Comparison of ENCODE assay signal across 10 mouse cellular contexts in the genomic region with DNA sequence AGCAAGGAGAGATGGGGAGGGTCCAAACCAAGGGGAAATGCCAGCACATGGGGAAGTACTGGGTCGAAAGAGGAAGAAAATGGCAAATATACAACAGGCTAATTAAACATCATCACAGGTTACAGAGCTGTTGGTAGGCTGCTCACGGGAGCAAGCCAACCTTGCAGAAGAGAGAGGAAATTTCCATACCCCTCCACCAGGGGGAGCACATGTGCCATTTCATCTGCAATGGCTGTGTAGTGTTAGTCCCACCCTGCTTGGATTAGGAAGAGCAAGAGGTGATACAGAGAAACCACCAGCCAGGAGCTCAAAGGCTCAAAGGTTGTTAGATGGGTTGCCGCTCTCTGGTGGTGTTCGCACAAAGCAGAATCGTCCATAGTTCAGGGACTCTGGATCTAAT.
A peak's percentile ranks its signal among the peaks of the same experiment; 100 is the strongest.
DNase-seq lines count a peak whose midpoint lies in the region; ATAC-seq lines count a peak whose summit lies in the region.
"Had no signal": no experiment of that assay in that cellular context is flagged by ENCODE, and none has a peak within 500 bp of the region (broad histone marks: within the 10 kb centered on the region; RNA-seq: fewer than 3 reads in every experiment).

No protein-coding gene starts in this region.

- H3K4me1 ChIP-seq in kidney, embryonic 16.5 days (ENCODE audit: insufficient read depth, low read length): no peaks in the 10 kb centered on the region
- peaks cover 7% of the 10 kb centered on the region; the same call in 1 of the 2 replicates for H3K4me1 ChIP-seq in intestine, embryonic 15.5 days (replicated peaks)
- peaks cover 19% of the 10 kb centered on the region for H3K4me1 ChIP-seq in liver, embryonic 11.5 days (replicated peaks; ENCODE audit: control insufficient read depth, insufficient read depth, low read length)

- no peak overlapping the region for H3K27ac ChIP-seq in kidney, embryonic 16.5 days (ENCODE audit: low read length)
- H3K27ac ChIP-seq in intestine, embryonic 15.5 days: no peak overlapping the region
- no peak overlapping the region for H3K27ac ChIP-seq in liver, embryonic 11.5 days (ENCODE audit: low read depth, low read length)
- H3K27ac ChIP-seq: macrophage had no signal

- H3K4me3 ChIP-seq in kidney, embryonic 16.5 days (ENCODE audit: low read length): no peak overlapping the region
- H3K4me3 ChIP-seq in intestine, embryonic 15.5 days (replicated peaks): no peak overlapping the region
- H3K4me3 ChIP-seq in liver, embryonic 11.5 days (ENCODE audit: low read depth, low read length): no peak overlapping the region
- H3K4me3 ChIP-seq: embryonic facial prominence, embryonic 15.5 days had no signal

- H3K9me3 ChIP-seq in kidney, embryonic 16.5 days (ENCODE audit: low read length): no peaks in the 10 kb centered on the region
- H3K9me3 ChIP-seq in intestine, embryonic 15.5 days: no peaks in the 10 kb centered on the region
- no peaks in the 10 kb centered on the region for H3K9me3 ChIP-seq in liver, embryonic 11.5 days (ENCODE audit: control insufficient read depth, low read length)
- H3K9me3 ChIP-seq: embryonic facial prominence, embryonic 15.5 days had no signal

- 0 out of 2 replicates have a peak, but pooled peaks cover 4% of the 10 kb centered on the region for H3K27me3 ChIP-seq in kidney, embryonic 16.5 days (ENCODE audit: insufficient read depth, low read length)
- no peaks in the 10 kb centered on the region for H3K27me3 ChIP-seq in intestine, embryonic 15.5 days (replicated peaks)
- H3K27me3 ChIP-seq in liver, embryonic 11.5 days (replicated peaks; ENCODE audit: control insufficient read depth, insufficient read depth, low read length): peaks cover 10% of the 10 kb centered on the region; the same call in 1 of the 2 replicates
- H3K27me3 ChIP-seq: embryonic facial prominence, embryonic 15.5 days had no signal

- no peak overlapping the region for H3K9ac ChIP-seq in kidney, embryonic 16.5 days (replicated peaks; ENCODE audit: low read length)
- no peak overlapping the region for H3K9ac ChIP-seq in intestine, embryonic 15.5 days
- no peak overlapping the region for H3K9ac ChIP-seq in liver, embryonic 11.5 days (ENCODE audit: low read depth, low read length)
- H3K9ac ChIP-seq: embryonic facial prominence, embryonic 15.5 days had no signal

- WGBS in kidney, embryonic 16.5 days: 71% methylated on average over 5 of the region's 5 CpGs
- WGBS in intestine, embryonic 15.5 days: 67% methylated on average over 5 of the region's 5 CpGs
- 36% methylated on average over 5 of the region's 5 CpGs for WGBS in liver, embryonic 11.5 days

- no peak for ATAC-seq in kidney, embryonic 16.5 days (ENCODE audit: low FRiP score, low TSS enrichment)
- ATAC-seq in intestine, embryonic 15.5 days: peak; percentile 58
- ATAC-seq in liver, embryonic 11.5 days (replicated peaks; ENCODE audit: low FRiP score): 0 out of 2 replicates have a peak, but pooled peaks have one; percentile 32
- ATAC-seq in activated CD4-positive, CD25-positive, alpha-beta regulatory T cell, adult 4 months: no peak

- H3K4me2 ChIP-seq in kidney, embryonic 16.5 days (replicated peaks; ENCODE audit: low read depth, low read length): no peak overlapping the region
- no peak overlapping the region for H3K4me2 ChIP-seq in intestine, embryonic 15.5 days (replicated peaks)
- H3K4me2 ChIP-seq in liver, embryonic 11.5 days: no peak overlapping the region
- H3K4me2 ChIP-seq: embryonic facial prominence, embryonic 15.5 days had no signal

- H3K36me3 ChIP-seq in kidney, embryonic 16.5 days (ENCODE audit: insufficient read depth, low read length): no peaks in the 10 kb centered on the region
- no peaks in the 10 kb centered on the region for H3K36me3 ChIP-seq in intestine, embryonic 15.5 days
- H3K36me3 ChIP-seq in liver, embryonic 11.5 days (ENCODE audit: control insufficient read depth, insufficient read depth, low read length): no peaks in the 10 kb centered on the region
- H3K36me3 ChIP-seq: embryonic facial prominence, embryonic 15.5 days had no signal

- DNase-seq in kidney, adult 11 months: peak; percentile 49
- DNase-seq in Muller cell, postnatal 12 days (ENCODE audit: inconsistent ontology term): peak; percentile 61
- peak; percentile 77 for DNase-seq in embryo, embryonic 10 days (ENCODE audit: low spot score)
- DNase-seq in liver, embryonic 11.5 days (ENCODE audit: low spot score): peak; percentile 65
- peak; percentile 17 for DNase-seq in right cerebral cortex, postnatal 25 days

Comparison
In these comparisons a context has a peak if more than half of its experiments do, and no peak if none do; other contexts are left out.
1. DNase-seq: peak in every context shown above with its lines; median percentile 77 in embryo, embryonic 10 days; 65 in liver, embryonic 11.5 days; 61 in Muller cell, postnatal 12 days; 49 in kidney, adult 11 months; 17 in right cerebral cortex, postnatal 25 days.
2. ATAC-seq: peak in intestine, embryonic 15.5 days (single experiment) and liver, embryonic 11.5 days (single experiment); none in kidney, embryonic 16.5 days (single experiment) and activated CD4-positive, CD25-positive, alpha-beta regulatory T cell, adult 4 months (single experiment).